In genomic region chr19:10952021-10952939, GRCm38 (mm10) we compare ENCODE assay signal across 8 mouse cellular contexts. TPM values are rescaled to one million over a fixed set of nuclear protein-coding genes. Genes with fewer than 3 reads are reported as not detected.
DNase-seq lines count a peak whose midpoint lies in the region; ATAC-seq and TF ChIP-seq lines count a peak whose summit lies in the region.

No protein-coding gene starts in this region.

- H3K4me1 ChIP-seq in lung, postnatal 0 days (ENCODE audit: insufficient read depth, low read depth, low read length) = peaks cover 9% of the 10 kb centered on the region
- H3K4me1 ChIP-seq in lung, adult 2 months (ENCODE audit: control insufficient read depth, insufficient read depth, low read length) = peaks cover 9% of the 10 kb centered on the region; the same call in 1 of the 2 replicates
- H3K4me1 ChIP-seq in hindbrain, embryonic 14.5 days (replicated peaks; ENCODE audit: control insufficient read depth, insufficient read depth, low read length) = peaks cover 19% of the 10 kb centered on the region
- peaks cover 15% of the 10 kb centered on the region for H3K4me1 ChIP-seq in limb, embryonic 13.5 days

- H3K9me3 ChIP-seq in lung, postnatal 0 days (ENCODE audit: low read length) = no peaks in the 10 kb centered on the region
- H3K9me3 ChIP-seq in hindbrain, embryonic 14.5 days (ENCODE audit: control insufficient read depth, low read length) = no peaks in the 10 kb centered on the region
- no peaks in the 10 kb centered on the region for H3K9me3 ChIP-seq in limb, embryonic 13.5 days

- H3K27me3 ChIP-seq in lung, postnatal 0 days (replicated peaks; ENCODE audit: insufficient read depth, low read length) = no peaks in the 10 kb centered on the region
- no peaks in the 10 kb centered on the region for H3K27me3 ChIP-seq in hindbrain, embryonic 14.5 days (ENCODE audit: control insufficient read depth, insufficient read depth, low read length)
- peaks cover 7% of the 10 kb centered on the region; the same call in 1 of the 2 replicates for H3K27me3 ChIP-seq in limb, embryonic 13.5 days

- H3K4me3 ChIP-seq in lung, postnatal 0 days (ENCODE audit: low read depth, low read length) = no peak overlapping the region
- no peak overlapping the region for H3K4me3 ChIP-seq in lung, adult 2 months (replicated peaks; ENCODE audit: extremely low read depth, low read depth, low read length)
- no peak overlapping the region for H3K4me3 ChIP-seq in hindbrain, embryonic 14.5 days (replicated peaks; ENCODE audit: low read length)
- H3K4me3 ChIP-seq in limb, embryonic 13.5 days = no peak overlapping the region

- TF ChIP-seq POLR2A in lung, adult 2 months (IDR thresholded peaks at IDR 0.05; ENCODE audit: borderline replicate concordance, extremely low read depth, low read depth, low read length) = no peak

- no peak for TF ChIP-seq CTCF in lung, postnatal 0 days (IDR thresholded peaks at IDR 0.05)
- TF ChIP-seq CTCF in lung, adult 2 months (IDR thresholded peaks at IDR 0.05; ENCODE audit: insufficient read depth, low read length) = no peak

- H3K4me2 ChIP-seq in lung, postnatal 0 days (replicated peaks; ENCODE audit: low read depth, low read length) = no peak overlapping the region
- no peak overlapping the region for H3K4me2 ChIP-seq in hindbrain, embryonic 14.5 days (replicated peaks)
- 0 out of 2 replicates have a peak overlapping the region, but pooled peaks have one; percentile 7 for H3K4me2 ChIP-seq in limb, embryonic 13.5 days (replicated peaks)

- WGBS in lung, postnatal 0 days = 42% methylated on average over 11 of the region's 11 CpGs
- 53% methylated on average over 11 of the region's 11 CpGs for WGBS in lung, adult 2 months
- 64% methylated on average over 11 of the region's 11 CpGs for WGBS in hindbrain, embryonic 14.5 days
- 70% methylated on average over 11 of the region's 11 CpGs for WGBS in limb, embryonic 13.5 days

- TF ChIP-seq EP300 in lung, postnatal 0 days (IDR thresholded peaks at IDR 0.05) = no peak

- no peaks in the 10 kb centered on the region for H3K36me3 ChIP-seq in lung, postnatal 0 days (ENCODE audit: insufficient read depth, low read length)
- no peaks in the 10 kb centered on the region for H3K36me3 ChIP-seq in hindbrain, embryonic 14.5 days (replicated peaks; ENCODE audit: control insufficient read depth, insufficient read depth)
- no peaks in the 10 kb centered on the region for H3K36me3 ChIP-seq in limb, embryonic 13.5 days

- no peak overlapping the region for H3K9ac ChIP-seq in lung, postnatal 0 days (replicated peaks; ENCODE audit: low read depth)
- no peak overlapping the region for H3K9ac ChIP-seq in hindbrain, embryonic 14.5 days
- 0 out of 2 replicates have a peak overlapping the region, but pooled peaks have one; percentile 13 for H3K9ac ChIP-seq in limb, embryonic 13.5 days

- ATAC-seq in lung, postnatal 0 days = peak; percentile 40
- ATAC-seq in frontal cortex, adult (ENCODE audit: low TSS enrichment) = peak; percentile 52
- ATAC-seq in hindbrain, embryonic 14.5 days (ENCODE audit: low FRiP score) = no peak
- peak; percentile 59 for ATAC-seq in limb, embryonic 13.5 days (ENCODE audit: low FRiP score, low read depth)
- ATAC-seq in monocyte, adult 5-6 weeks (replicated peaks; ENCODE audit: insufficient number of reproducible peaks, low FRiP score, low TSS enrichment, poor library complexity, severe bottlenecking) = no peak
- ATAC-seq in megakaryocyte-erythroid progenitor cell, adult 5-6 weeks (replicated peaks; ENCODE audit: low FRiP score, low TSS enrichment, poor library complexity, severe bottlenecking) = no peak

- peak overlapping the region; percentile 51 for H3K27ac ChIP-seq in lung, postnatal 0 days (ENCODE audit: low read length)
- H3K27ac ChIP-seq in hindbrain, embryonic 14.5 days = peak overlapping the region; percentile 51; the same call in 1 of the 2 replicates
- 0 out of 2 replicates have a peak overlapping the region, but pooled peaks have one; percentile 28 for H3K27ac ChIP-seq in limb, embryonic 13.5 days

- peak; percentile 57 for DNase-seq in lung, postnatal 0 days (ENCODE audit: low spot score)
- DNase-seq in lung, adult 2 months = no peak
- no peak for DNase-seq in hindbrain, embryonic 14.5 days (ENCODE audit: low spot score)
- DNase-seq in right cerebral cortex, postnatal 4 days = peak; percentile 23

RNA-seq across cellular contexts. Expression of gene Ccdc86, which starts 3.2 kb away (rescaled TPM):
- 13.5 and 14.7 TPM in 2 replicates for polyA plus RNA-seq in lung, postnatal 0 days (2015; fragmentation: Nextera tagmentation; extraction: Ambion mirVana)
- polyA plus RNA-seq in lung, adult 2 months (2012; rRNA removed) = 3.9 and 4.7 TPM in 2 replicates
- polyA plus RNA-seq in hindbrain, embryonic 14.5 days (2014; fragmentation: Nextera tagmentation; extraction: Ambion mirVana) = 11.6 and 12.8 TPM in 2 replicates
- polyA plus RNA-seq in limb, embryonic 13.5 days (2015; fragmentation: Nextera tagmentation; extraction: Ambion mirVana) = 29.7 and 30.4 TPM in 2 replicates
- total RNA-seq in monocyte, adult 5-6 weeks (2017) = 15.3 to 26.6 TPM (median 16.1 TPM) in 3 replicates
- total RNA-seq in megakaryocyte-erythroid progenitor cell, adult 5-6 weeks (2014; fragmentation: Nextera tagmentation) = 24.8 and 30.6 TPM in 2 replicates
- total RNA-seq in megakaryocyte-erythroid progenitor cell, adult 5-6 weeks (2017) = 21.0 and 26.2 TPM in 2 replicates

RNA-seq across cellular contexts. Expression of gene Ptgdr2, which starts 15.3 kb away (rescaled TPM):
- polyA plus RNA-seq in lung, postnatal 0 days (2015; fragmentation: Nextera tagmentation; extraction: Ambion mirVana) = 0.36 and 0.45 TPM in 2 replicates
- 4.8 and 6.6 TPM in 2 replicates for polyA plus RNA-seq in lung, adult 2 months (2012; rRNA removed)
- polyA plus RNA-seq in hindbrain, embryonic 14.5 days (2014; fragmentation: Nextera tagmentation; extraction: Ambion mirVana) = 0.23 and 0.24 TPM in 2 replicates
- 0.10 TPM in 1 of 2 replicates, not detected in the other for polyA plus RNA-seq in limb, embryonic 13.5 days (2015; fragmentation: Nextera tagmentation; extraction: Ambion mirVana)
- 0.75 to 1.6 TPM in 2 of 3 replicates, not detected in the other for total RNA-seq in monocyte, adult 5-6 weeks (2017)
- not detected in 2 replicates for total RNA-seq in megakaryocyte-erythroid progenitor cell, adult 5-6 weeks (2014; fragmentation: Nextera tagmentation)
- not detected in 2 replicates for total RNA-seq in megakaryocyte-erythroid progenitor cell, adult 5-6 weeks (2017)

RNA-seq across cellular contexts. Expression of gene Ms4a10, which starts 22.2 kb away (rescaled TPM):
- polyA plus RNA-seq in lung, postnatal 0 days (2015; fragmentation: Nextera tagmentation; extraction: Ambion mirVana) = not detected in 2 replicates
- polyA plus RNA-seq in lung, adult 2 months (2012; rRNA removed) = not detected in 2 replicates
- not detected in 2 replicates for polyA plus RNA-seq in hindbrain, embryonic 14.5 days (2014; fragmentation: Nextera tagmentation; extraction: Ambion mirVana)
- 0.38 TPM in 1 of 2 replicates, not detected in the other for polyA plus RNA-seq in limb, embryonic 13.5 days (2015; fragmentation: Nextera tagmentation; extraction: Ambion mirVana)
- total RNA-seq in monocyte, adult 5-6 weeks (2017) = not detected in 3 replicates
- not detected in 2 replicates for total RNA-seq in megakaryocyte-erythroid progenitor cell, adult 5-6 weeks (2014; fragmentation: Nextera tagmentation)
- not detected in 2 replicates for total RNA-seq in megakaryocyte-erythroid progenitor cell, adult 5-6 weeks (2017)

RNA-seq across cellular contexts. Expression of gene Zp1, which starts 31.8 kb away (rescaled TPM):
- not detected in 2 replicates for polyA plus RNA-seq in lung, postnatal 0 days (2015; fragmentation: Nextera tagmentation; extraction: Ambion mirVana)
- 0.21 and 0.33 TPM in 2 replicates for polyA plus RNA-seq in lung, adult 2 months (2012; rRNA removed)
- 0.30 and 0.47 TPM in 2 replicates for polyA plus RNA-seq in hindbrain, embryonic 14.5 days (2014; fragmentation: Nextera tagmentation; extraction: Ambion mirVana)
- polyA plus RNA-seq in limb, embryonic 13.5 days (2015; fragmentation: Nextera tagmentation; extraction: Ambion mirVana) = not detected in 2 replicates
- not detected in 3 replicates for total RNA-seq in monocyte, adult 5-6 weeks (2017)
- total RNA-seq in megakaryocyte-erythroid progenitor cell, adult 5-6 weeks (2014; fragmentation: Nextera tagmentation) = not detected in 2 replicates
- not detected in 2 replicates for total RNA-seq in megakaryocyte-erythroid progenitor cell, adult 5-6 weeks (2017)

RNA-seq across cellular contexts. Expression of gene Ms4a15, which starts 40.8 kb away (rescaled TPM):
- polyA plus RNA-seq in lung, postnatal 0 days (2015; fragmentation: Nextera tagmentation; extraction: Ambion mirVana) = 0.15 and 0.37 TPM in 2 replicates
- 1.8 and 2.3 TPM in 2 replicates for polyA plus RNA-seq in lung, adult 2 months (2012; rRNA removed)
- polyA plus RNA-seq in hindbrain, embryonic 14.5 days (2014; fragmentation: Nextera tagmentation; extraction: Ambion mirVana) = not detected in 2 replicates
- polyA plus RNA-seq in limb, embryonic 13.5 days (2015; fragmentation: Nextera tagmentation; extraction: Ambion mirVana) = not detected in 2 replicates
- total RNA-seq in monocyte, adult 5-6 weeks (2017) = 0.67 to 2.7 TPM in 2 of 3 replicates, not detected in the other
- total RNA-seq in megakaryocyte-erythroid progenitor cell, adult 5-6 weeks (2014; fragmentation: Nextera tagmentation) = not detected in 2 replicates
- not detected in 2 replicates for total RNA-seq in megakaryocyte-erythroid progenitor cell, adult 5-6 weeks (2017)

Comparison
In these comparisons a context has a peak if more than half of its experiments do, and no peak if none do; other contexts are left out.
1. DNase-seq: peak in lung, postnatal 0 days (single experiment) and right cerebral cortex, postnatal 4 days (single experiment); none in lung, adult 2 months (single experiment) and hindbrain, embryonic 14.5 days (single experiment).
2. ATAC-seq: peak in lung, postnatal 0 days (single experiment), frontal cortex, adult (single experiment) and limb, embryonic 13.5 days (single experiment); none in hindbrain, embryonic 14.5 days (single experiment), monocyte, adult 5-6 weeks (single experiment) and megakaryocyte-erythroid progenitor cell, adult 5-6 weeks (single experiment).
3. Peak in every context shown above with its lines, with median percentiles within 50 percentile points of each other: H3K27ac ChIP-seq.